Mouse (Mus musculus): ENCODE measurements around the gene Lama4.

The Lama4 gene

GRCm38 (mm10) chr10:38965075-38965781 lies at the start of gene Lama4:
Lama4 (plus strand) TSS chr10:38965515.
- peak; percentile 77 for DNase-seq (ENCODE audit: low spot score)

GRCm38 (mm10) chr10:38916027-38916617 lies 49.2 kb upstream of the Lama4 start:
- DNase-seq (ENCODE audit: low spot score), result no peak

- DNase-seq (ENCODE audit: low spot score), result peak; percentile 53
Measured at GRCm38 (mm10) chr10:38928940-38929697, 36.2 kb upstream of the Lama4 start.

- no peak for DNase-seq (ENCODE audit: low spot score)
Measured at GRCm38 (mm10) chr10:38944701-38945100, 20.6 kb upstream of the Lama4 start.

GRCm38 (mm10) chr10:38961920-38962319 lies 3.4 kb upstream of the Lama4 start:
- DNase-seq (ENCODE audit: low spot score), result no peak

GRCm38 (mm10) chr10:38964719-38965074 lies 618 bp upstream of the Lama4 start:
- no peak for DNase-seq (ENCODE audit: low spot score)

- DNase-seq (ENCODE audit: low spot score), result no peak
Measured at GRCm38 (mm10) chr10:38965857-38966256, 542 bp downstream of the Lama4 start.

- peak; percentile 45 for DNase-seq (ENCODE audit: low spot score)
Measured at GRCm38 (mm10) chr10:38966646-38967045, 1.3 kb downstream of the Lama4 start.

- peak; percentile 90 for DNase-seq (ENCODE audit: low spot score)
Measured at GRCm38 (mm10) chr10:38968326-38969072, 3.2 kb downstream of the Lama4 start.

- peak; percentile 91 for DNase-seq (ENCODE audit: low spot score)
Measured at GRCm38 (mm10) chr10:38969543-38969942, 4.2 kb downstream of the Lama4 start.

GRCm38 (mm10) chr10:38969975-38970374 lies 4.7 kb downstream of the Lama4 start:
- no peak for DNase-seq (ENCODE audit: low spot score)

GRCm38 (mm10) chr10:38972221-38972946 lies 7.1 kb downstream of the Lama4 start:
- no peak for DNase-seq (ENCODE audit: low spot score)

GRCm38 (mm10) chr10:38973016-38973415 lies 7.7 kb downstream of the Lama4 start:
- peak; percentile 52 for DNase-seq (ENCODE audit: low spot score)

- DNase-seq (ENCODE audit: low spot score), result no peak
Measured at GRCm38 (mm10) chr10:38978195-38978594, 12.9 kb downstream of the Lama4 start.

GRCm38 (mm10) chr10:38979699-38980098 lies 14.4 kb downstream of the Lama4 start:
- DNase-seq (ENCODE audit: low spot score), result no peak

GRCm38 (mm10) chr10:38980980-38981379 lies 15.7 kb downstream of the Lama4 start:
- no peak for DNase-seq (ENCODE audit: low spot score)

GRCm38 (mm10) chr10:38984358-38985075 lies 19.2 kb downstream of the Lama4 start:
- no peak for DNase-seq (ENCODE audit: low spot score)

- DNase-seq (ENCODE audit: low spot score), result no peak
Measured at GRCm38 (mm10) chr10:38986053-38986452, 20.7 kb downstream of the Lama4 start.

- no peak for DNase-seq (ENCODE audit: low spot score)
Measured at GRCm38 (mm10) chr10:38992827-38993226, 27.5 kb downstream of the Lama4 start.

GRCm38 (mm10) chr10:38993632-38994424 lies 28.5 kb downstream of the Lama4 start:
- peak; percentile 77 for DNase-seq (ENCODE audit: low spot score)

Measured in adipocyte (in vitro differentiated cells).